14 mouse cellular contexts compared by ENCODE assay signal in the genomic region with DNA sequence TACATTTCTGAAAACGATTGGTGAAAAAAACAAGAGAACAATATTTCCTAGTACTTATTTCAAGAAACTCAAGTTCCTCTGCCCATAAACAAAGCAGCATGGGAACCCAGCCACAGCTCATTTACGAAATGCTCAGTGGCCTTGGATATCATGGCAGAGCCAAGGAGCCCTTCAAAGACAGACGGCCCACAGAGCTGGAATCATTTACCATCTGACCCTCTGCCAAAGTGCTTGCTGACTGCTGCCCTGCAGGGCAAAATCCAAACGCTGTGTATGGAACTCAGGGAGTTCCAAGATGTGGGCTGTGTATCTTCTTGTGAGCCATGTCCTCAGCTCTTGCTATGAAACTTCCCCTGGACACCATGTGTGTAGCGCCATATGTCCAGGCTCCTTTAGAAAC. TPM values are rescaled to one million over a fixed set of nuclear protein-coding genes. Genes with fewer than 3 reads are reported as not detected.
A peak's percentile ranks its signal among the peaks of the same experiment; 100 is the strongest.
DNase-seq lines count a peak whose midpoint lies in the region; ATAC-seq and TF ChIP-seq lines count a peak whose summit lies in the region.
"Had no signal": no experiment of that assay in that cellular context is flagged by ENCODE, and none has a peak within 500 bp of the region (broad histone marks: within the 10 kb centered on the region; RNA-seq: fewer than 3 reads in every experiment).

No protein-coding gene starts in this region.

- no peaks in the 10 kb centered on the region for H3K9me3 ChIP-seq in liver, embryonic 12.5 days (replicated peaks)
- H3K9me3 ChIP-seq: forebrain, embryonic 12.5 days; limb, embryonic 15.5 days; midbrain, embryonic 10.5 days had no signal

- ATAC-seq in liver, embryonic 12.5 days: no peak
- no peak for ATAC-seq in granulocyte monocyte progenitor cell, adult 5-6 weeks (replicated peaks; ENCODE audit: poor library complexity, severe bottlenecking)
- ATAC-seq: CD4-positive, CD25-positive, alpha-beta regulatory T cell, adult 4 months; intestine, postnatal 0 days had no signal

- H3K27ac ChIP-seq in liver, adult 2 months (replicated peaks; ENCODE audit: insufficient read depth, low read depth, low read length): peak overlapping the region; percentile 3; the same call in 1 of the 2 replicates
- no peak overlapping the region for H3K27ac ChIP-seq in liver, embryonic 12.5 days
- H3K27ac ChIP-seq: forebrain, embryonic 12.5 days; limb, embryonic 15.5 days; midbrain, embryonic 10.5 days had no signal

- H3K79me2 ChIP-seq in liver, adult 2 months (ENCODE audit: control insufficient read depth, insufficient read depth, low read length): peaks cover 5% of the 10 kb centered on the region; the same call in 1 of the 2 replicates

- no peak for TF ChIP-seq POLR2A in liver, adult 2 months (IDR thresholded peaks at IDR 0.05; ENCODE audit: extremely low read depth, insufficient read depth, low read length)

- H3K4me1 ChIP-seq in liver, adult 2 months (ENCODE audit: control insufficient read depth, insufficient read depth, low read length): peaks cover 4% of the 10 kb centered on the region; the same call in 1 of the 2 replicates
- H3K4me1 ChIP-seq in liver, embryonic 12.5 days: no peaks in the 10 kb centered on the region

- WGBS in liver, adult 2 months: 42% methylated on average over 5 of the region's 5 CpGs
- 59% methylated on average over 5 of the region's 5 CpGs for WGBS in liver, embryonic 12.5 days (ENCODE audit: insufficient replicate concordance)

- H3K4me2 ChIP-seq in liver, embryonic 12.5 days: no peak overlapping the region
- H3K4me2 ChIP-seq: forebrain, embryonic 12.5 days; limb, embryonic 15.5 days had no signal

- no peak for TF ChIP-seq CTCF in liver, adult 2 months (IDR thresholded peaks at IDR 0.05; ENCODE audit: low read depth, low read length)

- H3K9ac ChIP-seq in liver, adult 2 months (ENCODE audit: low read depth, low read length): no peak overlapping the region
- H3K9ac ChIP-seq in liver, embryonic 12.5 days: no peak overlapping the region
- H3K9ac ChIP-seq: forebrain, embryonic 12.5 days; limb, embryonic 15.5 days had no signal

- no peaks in the 10 kb centered on the region for H3K27me3 ChIP-seq in liver, adult 2 months (ENCODE audit: control insufficient read depth, insufficient read depth, low read length)
- H3K27me3 ChIP-seq in liver, embryonic 12.5 days (replicated peaks): no peaks in the 10 kb centered on the region
- H3K27me3 ChIP-seq: limb, embryonic 15.5 days had no signal

- no peak overlapping the region for H3K4me3 ChIP-seq in liver, adult 2 months (ENCODE audit: insufficient read depth, low read depth, low read length)
- H3K4me3 ChIP-seq in liver, embryonic 12.5 days: no peak overlapping the region
- H3K4me3 ChIP-seq: forebrain, embryonic 12.5 days; limb, embryonic 15.5 days; midbrain, embryonic 10.5 days had no signal

- peak; percentile 73 for DNase-seq in gastrocnemius, adult 18-20 months (ENCODE audit: low spot score)
- DNase-seq in gastrocnemius, postnatal 4 days (ENCODE audit: low spot score in 2 of 2): no peak
- peak; percentile 86 for DNase-seq in liver, adult 2 months (ENCODE audit: extremely low read depth, low read depth, low spot score)
- DNase-seq in fibroblast of lung, adult 2 months (ENCODE audit: low read depth): peak; percentile 58
- DNase-seq in kidney, postnatal 25 days: peak; percentile 73 to 87
- no peak for DNase-seq in layer of hippocampus, postnatal 10 days (ENCODE audit: low spot score in 2 of 2)
- DNase-seq: spleen, adult 18-20 months had no signal

- H3K36me3 ChIP-seq in liver, adult 2 months (ENCODE audit: control insufficient read depth, insufficient read depth, low read length): no peaks in the 10 kb centered on the region
- no peaks in the 10 kb centered on the region for H3K36me3 ChIP-seq in liver, embryonic 12.5 days
- H3K36me3 ChIP-seq: forebrain, embryonic 12.5 days; limb, embryonic 15.5 days; midbrain, embryonic 10.5 days had no signal

RNA-seq across cellular contexts. Expression of a gene that starts 38.0 kb away (rescaled TPM):
- total RNA-seq in gastrocnemius, adult 18-20 months (2021): 100 to 1,000 TPM; 121 to 139 TPM
- 100 to 1,000 TPM; 188 to 241 TPM for total RNA-seq in gastrocnemius, postnatal 4 days (2021)
- total RNA-seq in liver, adult 2 months (2014; rRNA removed): 5.7 and 9.0 TPM in 2 replicates
- 3.4 and 4.2 TPM in 2 replicates for polyA plus RNA-seq in liver, adult 2 months (2012; rRNA removed)
- polyA plus RNA-seq in liver, embryonic 12.5 days (2016; fragmentation: Nextera tagmentation; extraction: Ambion mirVana): 2.4 and 3.5 TPM in 2 replicates
- 10 to 100 TPM; 15.9 to 17.4 TPM for total RNA-seq in layer of hippocampus, postnatal 10 days (2021)
- not detected in 2 replicates for total RNA-seq in granulocyte monocyte progenitor cell, adult 5-6 weeks (2014; fragmentation: Nextera tagmentation)
- total RNA-seq in granulocyte monocyte progenitor cell, adult 5-6 weeks (2017): not detected in 2 replicates

Comparison
In these comparisons a context has a peak if more than half of its experiments do, and no peak if none do; other contexts are left out.
1. DNase-seq: peak in gastrocnemius, adult 18-20 months (single experiment), liver, adult 2 months (single experiment), fibroblast of lung, adult 2 months (single experiment) and kidney, postnatal 25 days (2 of 2); none in gastrocnemius, postnatal 4 days (0 of 2) and layer of hippocampus, postnatal 10 days (0 of 2).
2. RNA of a gene that starts 38.0 kb away (total RNA-seq): 188 to 241 TPM in gastrocnemius, postnatal 4 days and 121 to 139 TPM in gastrocnemius, adult 18-20 months; 15.9 to 17.4 TPM in layer of hippocampus, postnatal 10 days, 5.7 to 9.0 TPM in liver, adult 2 months and not detected in granulocyte monocyte progenitor cell, adult 5-6 weeks; every median in the first group is over 4 times any median in the second.